Mouse (Mus musculus): Measurements from ENCODE around the gene Zfp444.
A peak's percentile ranks its signal among the peaks of the same experiment; 100 is the strongest.
"Not testable (repeated sequence)": the region's sequence is repeated elsewhere in the genome, so short reads cannot be mapped to it uniquely, and the experiment has no call there.

Gene Zfp444

DNA sequence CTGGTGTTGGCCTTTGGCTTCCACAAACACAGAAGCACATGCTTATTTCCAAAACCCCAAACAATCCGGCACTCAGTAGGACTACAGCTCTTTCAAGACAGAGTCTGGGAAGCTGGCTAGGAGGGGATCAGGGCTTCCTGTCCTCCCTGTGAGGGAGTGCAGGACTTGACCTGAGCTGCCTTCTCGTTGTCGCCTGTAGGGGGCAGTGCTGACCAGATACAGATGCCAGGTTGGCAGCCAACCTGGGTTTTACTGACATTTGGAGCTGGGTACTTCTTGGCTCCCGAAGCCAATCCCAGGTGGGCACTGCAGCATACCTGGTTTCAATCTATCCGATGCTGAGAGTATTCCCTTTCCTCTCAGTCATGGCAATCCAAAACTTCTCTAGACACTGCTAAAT is 41.1 kb downstream of the Zfp444 start:
- DNase-seq (ENCODE audit: low read depth in 2 of 2, low spot score in 2 of 2): peak in 1 of 2 experiments; percentile 20

DNA sequence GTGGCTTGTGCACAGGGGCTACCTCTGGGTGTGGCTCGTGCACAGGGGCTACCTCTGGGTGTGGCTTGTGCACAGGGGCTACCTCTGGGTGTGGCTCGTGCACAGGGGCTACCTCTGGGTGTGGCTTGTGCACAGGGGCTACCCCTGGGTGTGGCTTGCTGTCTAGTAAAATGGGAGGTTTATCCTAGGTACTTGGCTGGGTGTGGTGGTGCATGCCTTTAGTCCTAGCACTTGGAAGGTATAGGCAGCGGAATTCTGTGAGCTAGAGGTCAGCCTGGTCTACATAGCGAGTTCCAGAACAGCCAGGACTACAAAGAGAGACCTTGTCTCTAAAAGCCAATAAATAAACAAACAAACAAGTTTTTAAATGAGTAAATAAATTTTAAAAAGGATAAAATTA is 42.7 kb downstream of the Zfp444 start:
- DNase-seq (ENCODE audit: low read depth in 2 of 2, low spot score in 2 of 2): not testable (repeated sequence)

DNA sequence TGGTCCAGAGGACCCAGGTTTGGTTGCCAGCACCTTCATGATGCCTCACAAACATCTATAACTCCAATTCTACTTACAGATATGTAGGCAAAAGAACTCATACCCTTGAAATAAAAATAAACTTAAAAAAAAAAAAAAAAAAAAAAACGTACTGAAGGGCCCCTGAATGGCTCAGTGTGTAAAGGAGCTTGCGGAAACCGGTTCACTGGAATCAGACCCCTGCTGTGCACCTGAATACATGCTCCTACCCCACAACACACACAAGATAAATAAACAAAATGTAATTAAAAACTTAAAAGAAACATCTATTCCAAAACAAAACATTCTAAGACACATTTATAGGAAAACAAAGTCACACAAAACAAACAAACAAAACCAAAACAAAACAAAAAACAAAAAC is 48.1 kb downstream of the Zfp444 start:
- DNase-seq (ENCODE audit: low read depth in 2 of 2, low spot score in 2 of 2): no peak

DNA sequence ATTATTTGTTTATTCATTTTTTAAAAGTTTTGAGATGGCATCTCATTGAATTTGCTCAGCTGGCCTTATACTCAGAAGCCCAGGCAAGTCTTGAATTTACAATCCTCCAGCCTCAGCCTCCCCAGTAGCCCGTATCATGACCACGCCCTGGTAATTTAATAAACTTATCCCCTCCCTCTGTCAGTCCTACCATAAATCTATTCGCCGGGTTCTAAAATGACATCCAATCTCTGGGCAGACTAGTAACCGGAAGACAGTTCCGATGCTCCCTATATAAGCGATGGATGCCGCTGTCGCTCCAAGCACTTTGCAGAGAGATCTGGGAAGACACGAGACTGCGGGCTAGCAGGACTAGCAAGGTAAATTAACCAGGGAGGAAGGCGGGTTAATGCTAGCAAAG is 50.0 kb downstream of the Zfp444 start, which contains the start of gene Zscan5b:
Zscan5b (plus strand) TSS at position 301 of the 400 bp plus-strand sequence.
- DNase-seq (ENCODE audit: low read depth in 2 of 2, low spot score in 2 of 2): no peak

DNA sequence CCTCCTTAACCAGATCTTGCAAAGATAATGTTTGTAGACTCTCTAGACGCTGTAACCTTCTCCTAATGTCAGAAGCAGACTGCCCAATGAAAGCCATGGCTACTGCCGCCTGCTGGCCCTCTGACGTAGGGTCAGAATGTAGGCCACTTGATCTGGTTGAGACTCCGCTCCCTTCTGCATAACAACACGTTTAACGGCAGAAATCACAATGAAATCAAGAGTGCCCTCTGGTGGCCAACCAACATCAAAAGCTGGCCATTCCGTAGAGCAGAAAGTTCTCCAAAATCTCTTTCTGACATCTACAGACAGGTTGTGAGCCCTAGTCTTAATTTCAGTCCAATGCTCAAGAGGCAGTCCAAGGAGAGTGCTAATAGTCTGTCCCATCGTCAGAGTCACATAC is 56.5 kb downstream of the Zfp444 start:
- not testable (repeated sequence) for DNase-seq (ENCODE audit: low read depth in 2 of 2, low spot score in 2 of 2)

DNA sequence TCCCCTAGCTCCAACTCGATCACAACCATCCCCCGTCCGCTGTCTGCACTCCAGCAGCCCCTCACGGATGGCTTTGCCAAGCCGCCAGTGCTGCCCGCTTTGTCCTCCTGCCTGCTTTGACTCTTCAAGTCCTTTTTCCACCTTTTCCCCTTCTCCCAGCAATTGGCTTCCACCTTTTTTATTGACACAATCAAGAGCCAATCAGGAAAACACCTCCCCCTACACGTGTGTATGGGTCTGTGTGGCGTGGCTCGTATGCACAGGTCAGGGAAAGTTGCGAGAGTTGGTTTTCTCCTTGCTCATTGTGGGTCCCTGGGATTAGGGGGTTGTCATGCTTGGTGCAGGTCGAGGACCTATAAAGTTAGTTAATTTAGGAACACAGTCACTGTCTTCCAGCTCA is 67.8 kb downstream of the Zfp444 start:
- no peak for DNase-seq (ENCODE audit: low read depth in 2 of 2, low spot score in 2 of 2)

DNA sequence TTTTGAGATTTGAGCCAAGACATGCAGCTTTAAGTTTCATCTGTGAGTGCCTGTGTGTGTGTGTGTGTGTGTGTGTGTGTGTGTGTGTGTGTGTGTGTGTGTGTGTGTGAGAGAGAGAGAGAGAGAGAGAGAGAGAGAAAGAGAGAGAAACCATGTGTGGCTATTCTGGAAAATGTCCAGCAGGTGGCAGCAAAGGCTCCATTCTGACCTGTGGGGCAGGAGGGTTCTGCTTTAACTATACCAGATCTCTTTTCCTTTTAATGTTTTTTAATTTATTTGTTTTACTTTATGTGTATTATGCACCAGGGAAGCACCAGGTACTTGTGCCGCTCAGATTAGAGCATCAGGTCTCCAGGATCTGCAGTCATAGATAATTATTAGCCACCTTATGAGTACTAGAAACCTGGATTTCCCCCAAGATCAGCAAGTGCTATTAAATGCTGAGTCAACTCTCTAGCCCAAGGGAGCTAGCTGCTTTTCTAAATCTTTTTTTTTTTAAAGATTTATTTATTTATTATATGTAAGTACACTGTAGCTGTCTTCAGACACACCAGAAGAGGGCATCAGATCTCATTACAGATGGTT is 68.9 kb downstream of the Zfp444 start:
- peak; percentile 26 to 52 for DNase-seq (ENCODE audit: low read depth in 2 of 2, low spot score in 2 of 2)
